27 mouse cellular contexts compared by ENCODE assay signal in the genomic region with DNA sequence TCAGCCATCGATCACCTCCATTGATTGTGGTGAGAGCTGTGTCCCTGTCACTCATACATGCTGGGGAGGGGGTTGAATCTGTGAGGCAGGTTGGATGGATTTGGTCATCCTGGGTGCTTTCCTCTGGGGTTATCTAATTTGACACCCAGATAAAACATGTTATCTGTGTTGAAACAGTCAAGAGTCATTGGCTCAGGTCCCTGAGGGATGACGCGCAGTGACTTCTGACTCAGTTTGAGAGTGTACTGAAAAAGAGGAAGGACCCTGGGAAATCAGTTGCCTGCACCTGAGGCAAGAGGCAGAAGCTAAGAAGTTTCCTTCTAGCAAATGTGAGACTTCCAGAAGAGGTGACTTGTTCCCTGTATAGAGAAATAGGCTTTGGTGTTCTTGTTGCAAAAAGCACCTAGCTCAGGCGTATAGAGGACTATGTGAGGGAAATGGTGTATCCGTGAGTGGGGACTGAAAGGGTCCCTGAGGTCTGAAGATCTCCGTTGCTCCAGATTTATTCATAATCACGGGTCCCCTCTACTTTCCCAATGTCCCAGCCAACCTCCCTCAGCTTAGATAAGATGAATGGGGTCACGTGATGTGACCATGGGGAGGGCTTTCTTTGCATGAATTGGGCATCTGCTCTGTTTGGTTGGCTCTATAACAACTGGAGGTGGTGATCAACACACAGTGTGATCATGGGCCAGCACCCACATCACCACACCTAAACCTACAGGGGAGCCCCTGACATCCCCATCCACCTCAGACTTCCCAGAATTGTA.
DNase-seq lines count a peak whose midpoint lies in the region; ATAC-seq and TF ChIP-seq lines count a peak whose summit lies in the region.
"Had no signal": no experiment of that assay in that cellular context is flagged by ENCODE, and none has a peak within 500 bp of the region (broad histone marks: within the 10 kb centered on the region; RNA-seq: fewer than 3 reads in every experiment).

No protein-coding gene starts in this region.

- peak; percentile 12 for DNase-seq in adrenal gland, adult 2 months
- DNase-seq in adrenal gland, adult 8-10 months = no peak
- DNase-seq in MEL (ENCODE audit: low read depth, low spot score) = peak; percentile 73
- peak; percentile 13 for DNase-seq in splenic B cell, adult 2 months (ENCODE audit: low read depth, low spot score)
- no peak for DNase-seq in left cerebral cortex, adult 9 months (ENCODE audit: low spot score in 2 of 2)
- DNase-seq: adrenal gland, postnatal 25 days; gastrocnemius, postnatal 10 days; heart, adult 11 months; heart, postnatal 14 days; layer of hippocampus, adult 9-11 months; liver, postnatal 0 days; retina, postnatal 1 day; thymus, postnatal 25 days had no signal

- peaks cover 11% of the 10 kb centered on the region for H3K36me3 ChIP-seq in forebrain, embryonic 12.5 days (replicated peaks)
- 0 out of 2 replicates have a peak, but pooled peaks cover 11% of the 10 kb centered on the region for H3K36me3 ChIP-seq in forebrain, embryonic 15.5 days
- peaks cover 0 to 4% of the 10 kb centered on the region in 2 experiments; a peak in 2 of 4 replicates for H3K36me3 ChIP-seq in MEL (ENCODE audit: control insufficient read depth in 1 of 2, insufficient read depth in 2 of 2, low read length in 2 of 2)
- no peaks in the 10 kb centered on the region for H3K36me3 ChIP-seq in splenic B cell, adult 2 months (ENCODE audit: control insufficient read depth, insufficient read depth, low read length, poor library complexity, severe bottlenecking)
- H3K36me3 ChIP-seq: embryonic facial prominence, embryonic 10.5 days; heart, embryonic 13.5 days; hindbrain, embryonic 12.5 days; limb, embryonic 12.5 days; midbrain, embryonic 10.5 days; neural tube, embryonic 13.5 days had no signal

- H3K9me3 ChIP-seq in forebrain, embryonic 12.5 days = 0 out of 2 replicates have a peak, but pooled peaks cover 3% of the 10 kb centered on the region
- H3K9me3 ChIP-seq in forebrain, embryonic 15.5 days = no peaks in the 10 kb centered on the region
- H3K9me3 ChIP-seq in MEL (replicated peaks; ENCODE audit: insufficient read depth, low read length) = no peaks in the 10 kb centered on the region
- H3K9me3 ChIP-seq: embryonic facial prominence, embryonic 10.5 days; hindbrain, embryonic 12.5 days; limb, embryonic 12.5 days; midbrain, embryonic 10.5 days; neural tube, embryonic 13.5 days; stomach, embryonic 15.5 days had no signal

- peak; percentile 75 to 86 for TF ChIP-seq EP300 in MEL (IDR thresholded peaks at IDR 0.05; ENCODE audit: low read depth in 1 of 2, low read length in 2 of 2)

- no peak overlapping the region for H3K4me3 ChIP-seq in forebrain, embryonic 12.5 days (replicated peaks)
- H3K4me3 ChIP-seq in forebrain, embryonic 15.5 days = no peak overlapping the region
- H3K4me3 ChIP-seq in MEL (ENCODE audit: control insufficient read depth in 1 of 2, insufficient read depth in 1 of 2, low read depth in 2 of 2, low read length in 2 of 2) = no peak overlapping the region
- H3K4me3 ChIP-seq: embryonic facial prominence, embryonic 10.5 days; heart, embryonic 13.5 days; hindbrain, embryonic 12.5 days; limb, embryonic 12.5 days; midbrain, embryonic 10.5 days; myocyte; neural tube, embryonic 13.5 days; stomach, embryonic 15.5 days had no signal

- TF ChIP-seq CTCF in MEL (IDR thresholded peaks at IDR 0.05 in 2 of 3, conservative IDR thresholded peaks at IDR 0.05 in 1 of 3; ENCODE audit: control insufficient read depth in 1 of 3, insufficient read depth in 1 of 3, low read depth in 2 of 3, low read length in 3 of 3, poor library complexity in 1 of 3, severe bottlenecking in 1 of 3) = no peak

- TF ChIP-seq RAD21 in MEL (IDR thresholded peaks at IDR 0.05; ENCODE audit: low read depth, low read length) = no peak

- no peak overlapping the region for H3K9ac ChIP-seq in forebrain, embryonic 12.5 days
- H3K9ac ChIP-seq in forebrain, embryonic 15.5 days (replicated peaks) = no peak overlapping the region
- H3K9ac ChIP-seq in MEL (ENCODE audit: control insufficient read depth, low read depth, low read length, poor library complexity, severe bottlenecking) = no peak overlapping the region
- H3K9ac ChIP-seq: hindbrain, embryonic 12.5 days; limb, embryonic 12.5 days; liver, postnatal 0 days; neural tube, embryonic 13.5 days; stomach, embryonic 15.5 days had no signal

- TF ChIP-seq POLR2A in MEL (IDR thresholded peaks at IDR 0.05; ENCODE audit: control insufficient read depth in 1 of 2, insufficient read depth in 1 of 2, low read depth in 1 of 2, low read length in 2 of 2, poor library complexity in 1 of 2) = no peak

- no peak for ATAC-seq in forebrain, embryonic 12.5 days (ENCODE audit: low FRiP score)
- no peak for ATAC-seq in forebrain, embryonic 15.5 days (replicated peaks)
- ATAC-seq: intestine, postnatal 0 days; liver, postnatal 0 days; lung, postnatal 0 days had no signal

- peaks cover 21% of the 10 kb centered on the region for H3K4me1 ChIP-seq in forebrain, embryonic 12.5 days
- H3K4me1 ChIP-seq in forebrain, embryonic 15.5 days = peaks cover 23% of the 10 kb centered on the region
- H3K4me1 ChIP-seq in MEL (ENCODE audit: control insufficient read depth in 1 of 2, insufficient read depth in 2 of 2, low read length in 2 of 2) = peaks cover 0 to 5% of the 10 kb centered on the region in 2 experiments; a peak in 1 of 4 replicates
- H3K4me1 ChIP-seq: limb, embryonic 12.5 days; neural tube, embryonic 13.5 days; stomach, embryonic 15.5 days had no signal

- no peaks in the 10 kb centered on the region for H3K27me3 ChIP-seq in forebrain, embryonic 12.5 days
- H3K27me3 ChIP-seq in forebrain, embryonic 15.5 days = no peaks in the 10 kb centered on the region
- H3K27me3 ChIP-seq in MEL (ENCODE audit: control insufficient read depth in 1 of 2, insufficient read depth in 2 of 2, low read length in 2 of 2) = no peaks in the 10 kb centered on the region
- H3K27me3 ChIP-seq in splenic B cell, adult 2 months (ENCODE audit: control insufficient read depth, insufficient read depth, low read length, poor library complexity, severe bottlenecking) = no peaks in the 10 kb centered on the region
- H3K27me3 ChIP-seq: heart, embryonic 13.5 days; hindbrain, embryonic 12.5 days; limb, embryonic 12.5 days; neural tube, embryonic 13.5 days; stomach, embryonic 15.5 days had no signal

- H3K27ac ChIP-seq in forebrain, embryonic 12.5 days = no peak overlapping the region; the same call in 1 of the 2 replicates
- no peak overlapping the region for H3K27ac ChIP-seq in forebrain, embryonic 15.5 days (replicated peaks)
- no peak overlapping the region for H3K27ac ChIP-seq in MEL (ENCODE audit: control insufficient read depth, low read depth, low read length)
- H3K27ac ChIP-seq: embryonic facial prominence, embryonic 10.5 days; hindbrain, embryonic 12.5 days; limb, embryonic 12.5 days; macrophage; midbrain, embryonic 10.5 days; neural tube, embryonic 13.5 days; stomach, embryonic 15.5 days had no signal

- 0 out of 2 replicates have a peak overlapping the region, but pooled peaks have one; percentile 25 for H3K4me2 ChIP-seq in forebrain, embryonic 12.5 days
- no peak overlapping the region for H3K4me2 ChIP-seq in forebrain, embryonic 15.5 days (replicated peaks)
- H3K4me2 ChIP-seq: hindbrain, embryonic 12.5 days; limb, embryonic 12.5 days; liver, embryonic 11.5 days; neural tube, embryonic 13.5 days; stomach, embryonic 15.5 days had no signal

- 91% methylated on average over 8 of the region's 8 CpGs for WGBS in forebrain, embryonic 12.5 days
- WGBS in forebrain, embryonic 15.5 days = 90% methylated on average over 8 of the region's 8 CpGs

- no peaks in the 10 kb centered on the region for H3K79me2 ChIP-seq in MEL (ENCODE audit: control insufficient read depth, insufficient read depth, low read length, poor library complexity)

TF ChIP-seq in MEL, 35 proteins besides CTCF, POLR2A, EP300 and RAD21:
- peak; percentile 35; the same call in 1 of the 2 replicates for TF ChIP-seq JUND (IDR thresholded peaks at IDR 0.05; ENCODE audit: low read depth, low read length)
- no peak for TF ChIP-seq ZMIZ1 (IDR thresholded peaks at IDR 0.05; ENCODE audit: low read depth, low read length)
- 0 out of 2 replicates have a peak, but pooled peaks have one; percentile 10 for TF ChIP-seq MYB (IDR thresholded peaks at IDR 0.05; ENCODE audit: low read depth, low read length)
- no peak for TF ChIP-seq NELFE (IDR thresholded peaks at IDR 0.05; ENCODE audit: low read depth, low read length)
- TF ChIP-seq NRF1 (IDR thresholded peaks at IDR 0.05; ENCODE audit: insufficient read depth, low read depth, low read length, poor library complexity, severe bottlenecking) = no peak
- peak; percentile 88 for TF ChIP-seq TCF12 (IDR thresholded peaks at IDR 0.05; ENCODE audit: low read depth, low read length)
- peak; percentile 58 for TF ChIP-seq TAL1 (IDR thresholded peaks at IDR 0.05; ENCODE audit: low read length)
- TF ChIP-seq E2F4 (IDR thresholded peaks at IDR 0.05; ENCODE audit: borderline replicate concordance, low read depth, low read length) = no peak
- TF ChIP-seq USF1 (IDR thresholded peaks at IDR 0.05; ENCODE audit: low read depth, low read length) = peak; percentile 61; the same call in 1 of the 2 replicates
- no peak for TF ChIP-seq ELF1 (IDR thresholded peaks at IDR 0.05; ENCODE audit: low read depth, low read length)
- TF ChIP-seq SIN3A (IDR thresholded peaks at IDR 0.05; ENCODE audit: low read length) = no peak
- TF ChIP-seq BHLHE40 (IDR thresholded peaks at IDR 0.05; ENCODE audit: borderline replicate concordance, low read depth, low read length) = 0 out of 2 replicates have a peak, but pooled peaks have one; percentile 9
- TF ChIP-seq RCOR1 (IDR thresholded peaks at IDR 0.05; ENCODE audit: low read depth, low read length) = peak; percentile 64
- peak; percentile 73 for TF ChIP-seq ETS1 (IDR thresholded peaks at IDR 0.05; ENCODE audit: low read depth, low read length)
- no peak for TF ChIP-seq POLR2AphosphoS2 (IDR thresholded peaks at IDR 0.05; ENCODE audit: low read length)
- peak; percentile 88 for TF ChIP-seq GATA1 (IDR thresholded peaks at IDR 0.05; ENCODE audit: low read depth, low read length)
- TF ChIP-seq POLR2AphosphoS5 (IDR thresholded peaks at IDR 0.05; ENCODE audit: borderline replicate concordance, low read depth, low read length) = no peak
- TF ChIP-seq KAT2A (conservative IDR thresholded peaks at IDR 0.05; ENCODE audit: low read depth, low read length) = no peak
- TF ChIP-seq ZNF384 (IDR thresholded peaks at IDR 0.05; ENCODE audit: low read depth, low read length) = no peak
- TF ChIP-seq CHD2 (IDR thresholded peaks at IDR 0.05; ENCODE audit: low read length) = no peak
- no peak for TF ChIP-seq USF2 (IDR thresholded peaks at IDR 0.05; ENCODE audit: borderline replicate concordance in 1 of 2, insufficient read depth in 1 of 2, low read depth in 1 of 2, low read length in 2 of 2)
TF ChIP-seq in MEL: peak in this region for 9.

Comparison
In these comparisons a context has a peak if more than half of its experiments do, and no peak if none do; other contexts are left out.
1. DNase-seq: peak in adrenal gland, adult 2 months (single experiment), MEL (single experiment) and splenic B cell, adult 2 months (single experiment); none in adrenal gland, adult 8-10 months (single experiment) and left cerebral cortex, adult 9 months (0 of 2).